Mouse (Mus musculus): ENCODE data around the gene Oas1c.

Oas1c gene

GRCm38 (mm10) chr5:120781646-120782045 lies 30.7 kb downstream of the Oas1c start:
- DNase-seq (ENCODE audit: low spot score): no peak

- DNase-seq (ENCODE audit: low spot score): no peak
Observed at GRCm38 (mm10) chr5:120779922-120780321, 32.4 kb downstream of the Oas1c start.

DNA sequence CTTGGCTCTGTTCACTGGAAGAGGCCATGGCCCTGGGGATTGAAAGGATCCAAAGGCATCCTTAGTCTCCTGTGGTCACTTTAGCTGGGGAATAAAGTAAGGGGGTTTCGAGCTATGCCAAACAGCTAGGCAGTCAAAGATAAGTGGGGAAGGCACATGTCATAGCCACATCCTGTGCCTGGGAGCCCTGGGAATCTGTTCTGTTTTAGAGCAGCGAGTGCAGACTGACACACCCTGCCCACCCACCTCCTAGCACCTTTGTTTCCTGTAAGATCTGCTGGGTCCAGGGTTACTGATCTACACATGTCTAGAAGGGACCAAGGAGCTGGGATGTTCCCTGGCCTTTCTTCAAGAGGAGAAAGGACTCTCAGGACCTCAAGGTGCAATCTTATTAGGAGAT lies 33.4 kb downstream of the Oas1c start:
- DNase-seq (ENCODE audit: low spot score): no peak

DNA sequence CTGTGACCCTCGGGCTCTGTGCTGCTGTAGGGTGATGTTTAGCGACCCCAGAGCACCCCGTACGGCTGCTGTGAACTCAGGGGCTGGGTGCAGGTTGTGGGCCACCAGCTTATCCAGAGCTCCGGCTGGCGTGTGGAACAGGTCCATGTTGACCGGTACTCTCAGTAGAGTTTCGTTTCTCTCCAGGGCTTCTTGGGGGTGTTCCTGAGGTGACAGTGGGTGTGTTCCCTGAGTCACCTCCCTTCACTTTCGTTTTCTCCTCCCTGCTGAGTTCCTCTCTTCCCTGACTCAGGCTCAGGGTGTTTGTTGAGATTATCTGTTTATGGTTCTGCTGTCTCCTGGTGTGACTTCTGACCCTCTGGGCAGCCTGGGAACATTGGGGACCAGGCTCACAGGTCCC lies 34.8 kb downstream of the Oas1c start, which contains the start of gene Oas3:
Gene Oas3, minus strand, starts transcription at position 184 of the 400 bp plus-strand sequence.
- DNase-seq (ENCODE audit: low spot score): no peak

DNA sequence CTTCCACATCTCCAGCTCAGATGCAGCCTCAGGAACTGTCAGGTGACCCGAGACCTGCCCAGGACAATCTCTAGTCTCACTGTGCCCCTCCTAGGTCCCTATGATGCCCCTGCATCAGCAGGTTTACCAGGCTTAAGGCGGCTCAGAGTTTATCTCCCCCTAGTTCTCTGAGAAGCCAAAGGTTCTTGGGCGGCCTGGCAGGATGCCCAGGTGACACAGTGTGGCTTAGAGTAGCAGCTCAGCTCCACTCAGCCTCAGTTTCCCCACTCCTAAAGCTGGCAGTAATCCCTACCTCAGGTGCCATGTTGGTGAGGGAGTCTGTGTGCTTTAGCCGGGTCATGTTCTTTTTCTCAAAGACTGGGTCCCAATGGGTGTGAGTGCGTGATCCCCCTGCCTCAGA lies 35.5 kb downstream of the Oas1c start:
- DNase-seq (ENCODE audit: low spot score): no peak

GRCm38 (mm10) chr5:120775287-120775985 lies 36.9 kb downstream of the Oas1c start:
- DNase-seq (ENCODE audit: low spot score): no peak

DNA sequence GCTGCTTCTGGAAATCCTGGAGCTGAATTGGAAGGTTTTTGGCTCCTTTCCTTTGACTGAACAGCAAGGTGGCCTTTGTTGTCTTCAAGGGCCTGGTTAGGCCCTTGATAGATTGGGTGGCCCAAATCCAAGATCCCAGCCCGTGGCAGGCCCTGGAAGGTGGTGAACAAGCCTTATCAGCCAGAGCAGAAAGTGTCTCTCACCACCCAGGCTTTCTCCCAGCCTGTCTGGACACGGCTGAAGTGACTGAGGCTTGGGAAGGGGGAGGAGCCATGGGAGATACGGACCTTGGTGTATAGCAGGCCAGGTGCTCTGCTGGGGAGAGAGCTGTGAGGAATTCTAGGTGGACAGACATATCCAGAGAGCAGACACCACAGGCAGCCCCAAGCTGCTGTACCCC lies 42.9 kb downstream of the Oas1c start:
- no peak for DNase-seq (ENCODE audit: low spot score)

DNA sequence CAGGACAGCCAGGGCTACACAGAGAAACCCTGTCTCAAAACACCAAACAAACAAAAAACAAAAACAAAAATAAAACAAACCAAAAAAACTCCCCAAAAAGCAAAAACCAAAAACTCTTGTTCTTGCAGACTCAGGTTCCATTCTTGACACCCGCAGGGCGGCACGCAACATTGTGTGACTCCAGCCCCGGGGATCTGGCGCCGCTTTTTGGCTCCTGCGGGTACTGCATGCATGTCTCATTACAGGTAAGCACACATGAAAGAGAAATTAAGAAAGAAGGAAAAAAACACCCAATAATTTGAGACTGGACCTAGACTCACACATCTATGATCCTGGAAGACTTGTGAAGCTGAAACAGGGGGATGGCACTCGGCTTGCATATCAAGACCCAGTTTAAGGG lies 47.3 kb downstream of the Oas1c start:
- DNase-seq (ENCODE audit: low spot score): no peak

DNA sequence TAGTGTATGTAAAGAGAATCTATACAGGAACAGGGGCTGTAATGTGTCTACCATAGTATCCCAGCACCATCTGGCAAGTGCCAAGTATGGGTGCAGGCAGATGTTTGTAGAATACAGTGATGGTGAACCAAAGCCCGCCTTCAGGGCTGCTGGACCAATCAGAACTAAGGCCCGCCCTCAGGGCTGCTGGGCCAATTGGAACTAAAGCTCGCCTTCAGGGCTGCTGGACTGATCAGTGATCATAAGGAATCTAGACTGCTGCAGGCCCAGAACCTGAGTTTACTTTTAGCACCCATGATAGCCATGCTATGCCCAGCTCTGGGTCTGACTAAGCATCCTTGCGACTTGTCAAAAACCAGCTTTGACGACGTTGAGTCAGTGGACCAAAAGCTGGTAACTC lies 50.4 kb downstream of the Oas1c start:
- no peak for DNase-seq (ENCODE audit: low spot score)

DNA sequence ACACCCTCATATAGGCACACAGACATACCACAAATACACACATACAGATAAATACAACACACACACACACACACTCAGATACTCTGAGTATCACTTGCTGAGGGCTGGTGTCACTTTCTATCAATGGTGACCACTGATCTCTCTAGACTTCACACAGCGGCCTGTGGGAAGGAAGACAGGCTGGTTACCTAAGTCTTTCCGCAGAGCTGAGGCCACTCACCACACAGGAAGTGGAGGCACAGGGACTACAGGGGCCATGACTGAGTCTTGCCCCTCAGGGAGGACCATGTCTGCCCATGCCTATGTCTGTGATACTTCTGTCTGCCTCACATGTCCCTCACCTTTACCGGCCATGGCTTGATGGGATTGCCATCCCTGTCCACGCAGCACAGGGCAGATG lies 58.1 kb downstream of the Oas1c start:
- no peak for DNase-seq (ENCODE audit: low spot score)

DNA sequence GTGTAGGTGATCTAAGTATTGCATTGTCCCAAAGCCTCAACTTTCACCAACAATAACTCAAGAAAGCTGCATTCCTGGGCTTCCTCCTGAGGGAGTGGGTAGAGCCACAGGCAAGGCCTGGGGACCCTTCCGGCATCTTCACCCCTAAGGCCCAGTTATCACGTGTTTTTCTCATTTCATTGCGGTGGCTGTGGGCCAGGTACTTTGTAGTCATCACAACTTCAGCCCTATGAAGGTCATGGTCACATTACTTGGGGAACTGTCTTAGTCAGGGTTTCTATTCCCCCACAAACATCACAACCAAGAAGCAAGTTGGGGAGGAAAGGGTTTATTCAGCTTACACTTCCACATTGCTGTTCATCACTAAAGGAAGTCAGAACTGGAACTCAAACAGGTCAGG lies 59.5 kb downstream of the Oas1c start:
- no peak for DNase-seq (ENCODE audit: low spot score)

- DNase-seq (ENCODE audit: low spot score): no peak
Observed at GRCm38 (mm10) chr5:120751206-120751605, 61.1 kb downstream of the Oas1c start.

Measured in ovary, postnatal 10 days (tissue).